Mouse (Mus musculus) 3134 (cell line): ENCODE measurements around the gene Mapk12.
A peak's percentile ranks its signal among the peaks of the same experiment; 100 is the strongest.

ENCODE experiments used
- DNase-seq: peaks from one replicate; pipeline ENCODE4 v3.0.0-alpha.2; 2011; ENCODE audit warnings: low spot score; ENCODE audit not compliant: insufficient read length; ENCODE audit errors: extremely low read depth

Gene Mapk12

GRCm38 (mm10) chr15:89103921-89104320 lies 36.6 kb downstream of the Mapk12 start:
- no peak for DNase-seq

GRCm38 (mm10) chr15:89102646-89103045 lies 37.9 kb downstream of the Mapk12 start:
- no peak for DNase-seq

- DNase-seq: peak; percentile 25
Observed at GRCm38 (mm10) chr15:89100823-89101222, 39.7 kb downstream of the Mapk12 start.

GRCm38 (mm10) chr15:89098616-89099015 lies 41.9 kb downstream of the Mapk12 start:
- no peak for DNase-seq

GRCm38 (mm10) chr15:89097450-89097849 lies 43.1 kb downstream of the Mapk12 start:
- DNase-seq: no peak

GRCm38 (mm10) chr15:89092181-89092580 lies 48.3 kb downstream of the Mapk12 start:
- no peak for DNase-seq

- no peak for DNase-seq
Observed at GRCm38 (mm10) chr15:89090662-89091061, 49.8 kb downstream of the Mapk12 start.

- no peak for DNase-seq
Observed at GRCm38 (mm10) chr15:89089248-89090051, 51.1 kb downstream of the Mapk12 start.

GRCm38 (mm10) chr15:89088607-89089247 lies 51.8 kb downstream of the Mapk12 start, which contains the start of gene Selenoo:
TSS of gene Selenoo (plus strand) at chr15:89089084.
- peak; percentile 86 for DNase-seq

- no peak for DNase-seq
Observed at GRCm38 (mm10) chr15:89084826-89085225, 55.7 kb downstream of the Mapk12 start.

GRCm38 (mm10) chr15:89083906-89084305 lies 56.6 kb downstream of the Mapk12 start:
- DNase-seq: no peak
